Mouse (Mus musculus) left cerebral cortex, adult 11 months (tissue): ENCODE results near the gene Mrpl23.
A peak's percentile ranks its signal among the peaks of the same experiment; 100 is the strongest.

Experiments
- DNase-seq: peaks from one replicate; pipeline ENCODE4 v3.0.0; 2022; ENCODE audit warnings: low spot score

Mrpl23 gene

GRCm38 (mm10) chr7:142532671-142533058 lies at the start of gene Mrpl23:
Mrpl23 (plus strand) TSS chr7:142532686.
- DNase-seq: no peak

- no peak for DNase-seq
Observed at GRCm38 (mm10) chr7:142483136-142483535, 49.4 kb upstream of the Mrpl23 start.

- no peak for DNase-seq
Observed at GRCm38 (mm10) chr7:142484780-142485179, 47.7 kb upstream of the Mrpl23 start.

GRCm38 (mm10) chr7:142486751-142487162 lies 45.7 kb upstream of the Mrpl23 start:
- DNase-seq: no peak

- DNase-seq: no peak
Observed at GRCm38 (mm10) chr7:142487341-142487859, 45.1 kb upstream of the Mrpl23 start.

- no peak for DNase-seq
Observed at GRCm38 (mm10) chr7:142488053-142488452, 44.4 kb upstream of the Mrpl23 start.

GRCm38 (mm10) chr7:142493535-142493934 lies 39.0 kb upstream of the Mrpl23 start:
- DNase-seq: no peak

GRCm38 (mm10) chr7:142496158-142496557 lies 36.3 kb upstream of the Mrpl23 start:
- DNase-seq: no peak

- DNase-seq: no peak
Observed at GRCm38 (mm10) chr7:142496800-142497199, 35.7 kb upstream of the Mrpl23 start.

GRCm38 (mm10) chr7:142497775-142498174 lies 34.7 kb upstream of the Mrpl23 start:
- peak; percentile 21 for DNase-seq

- no peak for DNase-seq
Observed at GRCm38 (mm10) chr7:142498575-142498974, 33.9 kb upstream of the Mrpl23 start, which contains the start of gene Tnnt3. Tnnt3 (plus strand) TSS chr7:142498836.

GRCm38 (mm10) chr7:142499010-142499721 lies 33.3 kb upstream of the Mrpl23 start:
- no peak for DNase-seq

GRCm38 (mm10) chr7:142500032-142500431 lies 32.5 kb upstream of the Mrpl23 start:
- no peak for DNase-seq

GRCm38 (mm10) chr7:142503206-142503605 lies 29.3 kb upstream of the Mrpl23 start:
- DNase-seq: no peak

- DNase-seq: no peak
Observed at GRCm38 (mm10) chr7:142505942-142506341, 26.5 kb upstream of the Mrpl23 start.

- DNase-seq: no peak
Observed at GRCm38 (mm10) chr7:142506501-142506900, 26.0 kb upstream of the Mrpl23 start.

GRCm38 (mm10) chr7:142507453-142507852 lies 25.0 kb upstream of the Mrpl23 start:
- no peak for DNase-seq

- DNase-seq: no peak
Observed at GRCm38 (mm10) chr7:142509518-142509917, 23.0 kb upstream of the Mrpl23 start.

- DNase-seq: no peak
Observed at GRCm38 (mm10) chr7:142510021-142510777, 22.3 kb upstream of the Mrpl23 start.

GRCm38 (mm10) chr7:142514048-142514447 lies 18.4 kb upstream of the Mrpl23 start:
- no peak for DNase-seq

- DNase-seq: no peak
Observed at GRCm38 (mm10) chr7:142516221-142516978, 16.1 kb upstream of the Mrpl23 start.

- no peak for DNase-seq
Observed at GRCm38 (mm10) chr7:142517531-142517930, 15.0 kb upstream of the Mrpl23 start.
